Mouse (Mus musculus) cerebellum, adult 2 months (tissue): ENCODE data around the gene Ctss. TPM values are rescaled to one million over a fixed set of nuclear protein-coding genes. Genes with fewer than 3 reads are reported as not detected.

Experiments
- DNase-seq, 2 experiments: peaks; one replicate each; pipeline ENCODE4 v3.0.0; 2021
- H3K27ac ChIP-seq: fragments of 200-500 bp; 2 replicates; pipeline ENCODE4 v1.5.1; 2012; ENCODE audit warnings: low read length, control low read depth, inconsistent platforms; ENCODE audit not compliant: insufficient read depth
- H3K27me3 ChIP-seq: fragments of 200-500 bp; 2 replicates; pipeline ENCODE4 v1.6.1; 2012; ENCODE audit warnings: inconsistent platforms, mild to moderate bottlenecking, low read length, moderate library complexity; ENCODE audit not compliant: control insufficient read depth, insufficient read depth
- H3K4me1 ChIP-seq: fragments of 200-500 bp; 2 replicates; pipeline ENCODE4 v1.6.1; 2011; ENCODE audit warnings: low read length; ENCODE audit not compliant: control insufficient read depth, insufficient read depth
- H3K4me3 ChIP-seq: fragments of 200-500 bp; replicated peaks from 2 replicates; pipeline ENCODE3; 2011; ENCODE audit warnings: mild to moderate bottlenecking, low read depth, low read length, control low read depth; ENCODE audit not compliant: insufficient read depth
- CTCF ChIP-seq: fragments of 200-500 bp; IDR thresholded peaks from 2 replicates; pipeline ENCODE4 v1.5.1; 2011; ENCODE audit warnings: low read depth, mild to moderate bottlenecking, control low read depth, low read length, moderate library complexity, borderline replicate concordance; ENCODE audit not compliant: insufficient read depth
- POLR2A ChIP-seq: fragments of 200-500 bp; IDR thresholded peaks from 2 replicates; pipeline ENCODE4 v1.6.1; 2011; ENCODE audit warnings: low read length, control low read depth, borderline replicate concordance; ENCODE audit not compliant: insufficient read depth
- WGBS: fragments of 180-500 bp; shearing (Covaris S2); methylation state at CpG from one replicate; pipeline ENCODE4 v1.1.7; 2018; 5-methylcytosine and 5-hydroxymethylcytosine counted together
- polyA plus RNA-seq: library from polyadenylated mRNA; depleted of rRNA; stranded (reverse); fragments of >200 nt; gene quantifications from 2 replicates; pipeline ENCODE4 v1.2.3, GENCODE M21; 2012; rRNA removed

Gene Ctss
- polyA plus RNA-seq, 1 experiment: 43.0 TPM

DNA sequence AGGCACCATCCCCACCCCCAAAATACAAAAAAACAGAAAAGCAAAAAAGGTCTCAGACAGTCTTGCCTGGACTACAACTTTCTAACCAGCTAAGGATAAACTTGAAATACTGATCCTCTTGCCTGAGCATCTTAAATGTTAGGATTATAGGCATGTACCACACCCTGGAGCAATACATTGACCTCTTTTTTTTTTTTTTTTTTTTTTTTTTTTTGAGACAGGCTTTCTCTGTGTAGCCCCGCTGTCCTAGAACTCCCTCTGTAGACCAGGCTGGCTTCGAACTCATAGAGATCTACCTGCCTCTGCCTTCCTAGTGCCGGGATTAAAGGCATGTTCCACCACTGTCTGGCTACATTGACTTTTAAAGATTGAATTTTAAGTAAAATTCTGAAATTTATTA, 34.2 kb downstream of the Ctss start:
- H3K4me1 ChIP-seq: no peaks in the 10 kb centered on the region

DNA sequence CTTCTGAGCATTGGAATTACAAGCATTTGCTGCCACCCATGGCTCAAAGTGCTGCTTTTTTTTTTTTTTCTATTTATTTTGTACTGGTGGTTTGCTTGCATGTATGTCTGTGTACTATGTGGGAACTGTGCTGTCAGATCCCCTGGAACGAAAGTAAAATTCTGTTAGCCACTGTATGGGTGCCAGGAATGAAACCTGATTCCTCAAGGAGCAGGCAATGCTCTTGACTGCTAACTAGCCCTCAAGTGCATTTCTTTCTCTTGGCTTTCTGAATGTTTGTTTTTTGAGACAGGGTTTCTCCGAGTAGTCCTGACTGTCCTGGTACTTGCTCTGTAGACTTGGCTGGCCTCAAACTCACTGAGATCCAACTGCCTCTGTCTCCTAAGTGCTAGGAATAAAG, 35.2 kb downstream of the Ctss start:
- no peaks in the 10 kb centered on the region for H3K27me3 ChIP-seq
- H3K4me1 ChIP-seq: no peaks in the 10 kb centered on the region
- DNase-seq: no peak
- no peak for TF ChIP-seq CTCF
- no peak for TF ChIP-seq POLR2A
- H3K27ac ChIP-seq: no peak overlapping the region
- WGBS: 83% methylated on average over 2 of the region's 2 CpGs
- H3K4me3 ChIP-seq: no peak overlapping the region

More for the DNA sequence above, 34.2 kb downstream of the Ctss start:
- no peak overlapping the region for H3K4me3 ChIP-seq
- no peak overlapping the region for H3K27ac ChIP-seq
- WGBS: 90% methylated on average over 3 of the region's 3 CpGs
- TF ChIP-seq POLR2A (no peak), CTCF (no peak)
- no peak for DNase-seq
- H3K27me3 ChIP-seq: no peaks in the 10 kb centered on the region

DNA sequence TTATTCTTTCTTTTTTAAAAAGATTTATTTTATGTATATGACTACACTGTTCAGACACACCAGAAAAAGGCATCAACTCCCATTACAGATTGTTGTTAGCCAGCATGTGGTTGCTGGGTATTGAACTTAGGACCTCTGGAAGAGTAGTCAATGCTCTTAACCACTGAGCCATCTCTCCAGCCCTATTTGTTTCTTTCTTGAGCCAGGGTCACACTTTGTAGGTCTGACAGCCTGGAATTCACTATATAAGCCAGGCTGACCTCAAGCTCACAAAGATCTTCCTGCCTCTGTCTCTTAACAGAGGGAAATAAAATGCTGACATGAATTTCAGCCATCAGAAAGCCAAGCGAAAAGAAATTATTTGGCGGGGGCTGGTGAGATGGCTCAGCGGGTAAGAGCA, 43.0 kb downstream of the Ctss start:
- 94% methylated on average over 3 of the region's 3 CpGs for WGBS
- Histone ChIP-seq H3K4me1 (no peaks in the 10 kb centered on the region), H3K27ac (no peak overlapping the region), H3K4me3 (no peak overlapping the region), H3K27me3 (no peaks in the 10 kb centered on the region)
- TF ChIP-seq POLR2A (no peak), CTCF (no peak)
- no peak for DNase-seq

DNA sequence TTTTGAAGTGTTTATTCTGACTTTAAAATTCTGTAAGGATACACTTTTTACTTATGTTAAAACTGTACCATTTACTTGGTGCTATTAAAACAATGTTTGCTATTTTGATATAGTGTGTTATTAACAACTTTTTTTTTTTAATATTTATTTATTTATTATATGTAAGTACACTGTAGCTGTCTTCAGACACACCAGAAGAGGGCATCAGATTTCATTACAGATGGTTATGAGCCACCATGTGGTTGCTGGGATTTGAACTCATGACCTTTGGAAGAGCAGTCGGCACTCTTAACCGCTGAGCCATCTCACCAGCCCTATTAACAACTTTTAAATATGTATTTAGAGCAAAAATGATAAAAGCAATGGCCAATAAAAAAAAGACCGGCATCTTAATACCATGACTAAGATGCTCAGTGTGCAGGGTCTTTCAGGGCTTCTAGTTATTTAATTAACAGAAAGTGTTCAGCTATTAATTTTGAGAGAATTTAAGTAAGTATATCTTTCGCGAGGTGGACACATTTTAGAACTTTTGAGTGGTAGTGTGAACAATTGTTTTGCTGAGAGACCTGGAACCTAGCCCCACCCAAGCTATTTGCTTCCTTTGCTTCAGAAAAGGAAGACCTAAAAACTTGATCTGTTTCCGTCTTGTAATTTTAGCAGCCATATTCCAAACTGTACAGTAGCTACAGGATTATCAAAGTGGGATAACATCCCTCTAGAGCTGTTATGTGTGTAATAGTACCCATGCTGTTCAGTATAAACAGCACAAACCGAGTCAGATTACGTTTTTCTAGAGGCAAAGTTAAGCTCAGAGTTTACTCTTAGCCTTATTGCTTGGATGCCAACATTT, 61.4 kb downstream of the Ctss start:
- Histone ChIP-seq H3K4me1 (no peaks in the 10 kb centered on the region), H3K27me3 (no peaks in the 10 kb centered on the region), H3K27ac (no peak overlapping the region), H3K4me3 (peak overlapping the region; percentile 52)
- DNase-seq: no peak
- TF ChIP-seq POLR2A (no peak), CTCF (no peak)
- 46% methylated on average over 8 of the region's 8 CpGs for WGBS

DNA sequence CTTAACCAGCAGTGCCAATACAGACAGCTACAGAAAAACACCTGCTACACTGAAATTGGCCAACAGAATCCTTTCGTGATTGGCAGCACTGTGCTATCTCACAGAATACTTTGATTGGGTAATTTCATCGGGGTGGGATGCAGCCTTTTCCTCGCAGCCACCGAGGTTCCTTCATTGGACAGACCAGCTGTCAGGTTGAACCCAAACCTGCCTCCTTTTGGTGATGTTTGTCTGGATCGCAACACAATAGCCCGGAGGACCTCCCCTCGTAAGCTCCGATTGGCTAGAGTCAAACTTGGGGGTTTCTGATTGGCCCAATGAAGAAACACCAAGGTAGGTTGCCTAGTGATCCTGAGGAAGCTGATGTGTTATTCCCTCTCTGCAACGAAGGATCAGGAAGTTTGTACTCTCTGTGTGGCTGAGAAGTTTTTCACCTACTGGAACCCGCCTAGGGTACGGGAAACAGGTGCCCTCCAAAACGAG, 62.1 kb downstream of the Ctss start, which contains the start of gene Golph3l:
Gene Golph3l (plus strand): TSS at position 331 of the 483 bp plus-strand sequence.
- Histone ChIP-seq H3K4me1 (no peaks in the 10 kb centered on the region), H3K4me3 (peak within 1 kb of the TSS; percentile 99), H3K27ac (no peak within 1 kb of the TSS), H3K27me3 (no peaks in the 10 kb centered on the region)
- WGBS: 1% methylated on average over 12 of the region's 12 CpGs
- DNase-seq: peak; percentile 95 to 99
- TF ChIP-seq POLR2A (peak; percentile 66; the same call in 1 of the 2 replicates), CTCF (no peak)

DNA sequence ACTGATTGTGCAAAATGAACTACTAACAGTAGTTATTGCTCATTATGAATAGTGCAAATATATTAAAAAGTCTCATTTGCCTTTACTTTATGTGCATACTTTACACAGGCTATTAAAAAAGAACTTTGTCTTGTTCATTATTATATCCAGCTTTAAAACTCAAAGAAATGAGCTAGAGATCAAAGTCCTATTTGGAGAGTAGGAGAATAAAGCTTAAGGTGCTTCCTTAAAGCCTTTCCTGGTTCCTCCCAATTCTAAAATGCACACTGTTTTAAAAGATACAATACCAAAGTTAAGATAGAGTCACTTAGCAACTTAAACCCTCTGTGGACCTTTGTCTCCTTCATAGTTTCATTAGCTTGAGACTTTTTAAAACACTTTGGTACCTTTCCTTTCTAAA, 72.1 kb downstream of the Ctss start:
- Histone ChIP-seq H3K4me3 (no peak overlapping the region), H3K4me1 (no peaks in the 10 kb centered on the region), H3K27ac (no peak overlapping the region), H3K27me3 (no peaks in the 10 kb centered on the region)
- TF ChIP-seq CTCF: no peak
- no peak for TF ChIP-seq POLR2A
- DNase-seq: no peak

DNA sequence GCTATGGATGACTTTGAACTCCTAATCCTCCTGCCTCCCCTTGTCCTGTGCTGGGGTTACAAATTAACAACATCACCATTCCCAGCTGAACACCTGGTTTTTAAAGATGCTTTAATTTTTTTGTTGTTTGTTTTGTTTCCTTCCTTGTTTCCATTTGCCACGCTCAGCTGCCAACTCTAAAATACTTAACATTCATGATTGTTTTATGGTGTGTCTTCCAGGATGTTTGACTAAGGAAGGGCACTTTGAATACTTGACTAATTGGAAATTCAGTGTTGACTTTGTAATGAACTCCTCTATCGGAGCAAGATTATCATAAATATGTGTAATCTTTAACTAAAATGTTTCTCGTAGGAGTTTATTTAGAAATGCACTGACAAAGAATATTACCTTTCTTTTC, 74.7 kb downstream of the Ctss start:
- Histone ChIP-seq H3K4me1 (no peaks in the 10 kb centered on the region), H3K27ac (no peak overlapping the region), H3K4me3 (no peak overlapping the region), H3K27me3 (no peaks in the 10 kb centered on the region)
- no peak for DNase-seq
- WGBS: 91% methylated on average over 3 of the region's 3 CpGs
- TF ChIP-seq POLR2A (no peak), CTCF (no peak)

Other genes with a start within 250 kb of the Ctss start
- 96.8 and 103 TPM in 2 replicates for gene Mindy1, start 245.4 kb upstream of the Ctss start, polyA plus RNA-seq
- 43.2 and 47.6 TPM in 2 replicates for gene Prune1, start 244.7 kb upstream of the Ctss start, polyA plus RNA-seq
- 1.2 and 1.5 TPM in 2 replicates for gene Anxa9, start 219.6 kb upstream of the Ctss start, polyA plus RNA-seq
- gene Cers2, start 212.0 kb upstream of the Ctss start, polyA plus RNA-seq: 133 and 142 TPM in 2 replicates
- 36.5 and 38.0 TPM in 2 replicates for gene Setdb1, start 169.6 kb upstream of the Ctss start, polyA plus RNA-seq
- not detected in 2 replicates for gene 4930558C23Rik, start 123.9 kb upstream of the Ctss start, polyA plus RNA-seq
- 56.3 and 61.5 TPM in 2 replicates for gene Arnt, start 92.4 kb upstream of the Ctss start, polyA plus RNA-seq
- gene Ctsk, start 27.5 kb upstream of the Ctss start, polyA plus RNA-seq: 4.0 and 4.4 TPM in 2 replicates
- not detected in 2 replicates for gene Hormad1, start 32.9 kb downstream of the Ctss start, polyA plus RNA-seq
- gene Golph3l, start 62.1 kb downstream of the Ctss start, polyA plus RNA-seq: 22.7 and 24.1 TPM in 2 replicates
- gene Ensa, start 98.2 kb downstream of the Ctss start, polyA plus RNA-seq: 84.5 and 88.8 TPM in 2 replicates
- gene Mcl1, start 132.0 kb downstream of the Ctss start, polyA plus RNA-seq: 43.6 and 45.4 TPM in 2 replicates
- gene Adamtsl4, start 161.1 kb downstream of the Ctss start, polyA plus RNA-seq: 13.5 and 15.9 TPM in 2 replicates
- gene Ecm1, start 212.8 kb downstream of the Ctss start, polyA plus RNA-seq: 14.3 and 14.7 TPM in 2 replicates
- gene Tars2, start 233.4 kb downstream of the Ctss start, polyA plus RNA-seq: 41.3 and 43.3 TPM in 2 replicates